Mouse (Mus musculus) embryo, embryonic 11.5 days (tissue): Measurements from ENCODE around the gene Fez2.

Experiments used
- DNase-seq: peaks from one replicate; pipeline ENCODE4 v3.0.0-alpha.2; 2012; ENCODE audit warnings: low read depth, low spot score

Gene Fez2

GRCm38 (mm10) chr17:78417381-78418281 is at the start of gene Fez2:
Fez2 (minus strand) TSS chr17:78418152.
- DNase-seq, result peak; percentile 77

GRCm38 (mm10) chr17:78465500-78465899 is 47.5 kb upstream of the Fez2 start:
- no peak for DNase-seq

GRCm38 (mm10) chr17:78465071-78465470 is 47.1 kb upstream of the Fez2 start:
- no peak for DNase-seq

- no peak for DNase-seq
Measured at GRCm38 (mm10) chr17:78460140-78460539, 42.2 kb upstream of the Fez2 start.

GRCm38 (mm10) chr17:78455556-78455955 is 37.6 kb upstream of the Fez2 start:
- no peak for DNase-seq

- peak; percentile 59 for DNase-seq
Measured at GRCm38 (mm10) chr17:78455114-78455513, 37.2 kb upstream of the Fez2 start.

GRCm38 (mm10) chr17:78454189-78454977 is 36.4 kb upstream of the Fez2 start:
- no peak for DNase-seq

GRCm38 (mm10) chr17:78453529-78453928 is 35.6 kb upstream of the Fez2 start:
- no peak for DNase-seq

- no peak for DNase-seq
Measured at GRCm38 (mm10) chr17:78451886-78452285, 33.9 kb upstream of the Fez2 start.

- no peak for DNase-seq
Measured at GRCm38 (mm10) chr17:78451332-78451793, 33.4 kb upstream of the Fez2 start.

- DNase-seq, result no peak
Measured at GRCm38 (mm10) chr17:78449635-78450197, 31.8 kb upstream of the Fez2 start.

GRCm38 (mm10) chr17:78444826-78445225 is 26.9 kb upstream of the Fez2 start:
- DNase-seq, result no peak

- DNase-seq, result no peak
Measured at GRCm38 (mm10) chr17:78440771-78441170, 22.8 kb upstream of the Fez2 start.

- DNase-seq, result no peak
Measured at GRCm38 (mm10) chr17:78437161-78437560, 19.2 kb upstream of the Fez2 start.

GRCm38 (mm10) chr17:78435661-78436060 is 17.7 kb upstream of the Fez2 start:
- no peak for DNase-seq

- no peak for DNase-seq
Measured at GRCm38 (mm10) chr17:78434746-78435145, 16.8 kb upstream of the Fez2 start.

GRCm38 (mm10) chr17:78430374-78430773 is 12.4 kb upstream of the Fez2 start:
- no peak for DNase-seq

- DNase-seq, result no peak
Measured at GRCm38 (mm10) chr17:78429051-78429450, 11.1 kb upstream of the Fez2 start.

- DNase-seq, result no peak
Measured at GRCm38 (mm10) chr17:78425026-78425425, 7.1 kb upstream of the Fez2 start.

GRCm38 (mm10) chr17:78419216-78419615 is 1.3 kb upstream of the Fez2 start:
- DNase-seq, result no peak

GRCm38 (mm10) chr17:78415255-78415654 is 2.7 kb downstream of the Fez2 start:
- no peak for DNase-seq

- DNase-seq, result no peak
Measured at GRCm38 (mm10) chr17:78409900-78410299, 8.1 kb downstream of the Fez2 start.
